Mouse (Mus musculus): Measurements from ENCODE around the gene Blvra.
"Not testable (repeated sequence)": the region's sequence is repeated elsewhere in the genome, so short reads cannot be mapped to it uniquely, and the experiment has no call there.

The Blvra gene

DNA sequence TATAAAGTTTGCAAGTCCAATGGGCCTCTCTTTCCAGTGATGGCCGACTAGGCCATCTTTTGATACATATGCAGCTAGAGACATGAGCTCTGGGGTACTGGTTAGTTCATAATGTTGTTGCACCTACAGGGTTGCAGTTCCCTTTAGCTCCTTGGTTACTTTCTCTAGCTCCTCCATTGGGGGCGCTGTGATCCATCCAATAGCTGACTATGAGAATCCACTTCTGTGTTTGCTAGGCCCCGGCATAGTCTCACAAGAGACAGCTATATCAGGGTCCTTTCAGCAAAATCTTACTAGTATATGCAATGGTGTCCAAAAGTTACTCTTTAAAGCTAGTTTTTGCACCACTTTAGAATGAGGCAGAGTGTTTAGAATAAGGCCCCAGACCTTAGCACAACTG, 64.8 kb downstream of the Blvra start:
- ATAC-seq (ENCODE audit: insufficient number of reproducible peaks, low FRiP score, low TSS enrichment), result not testable (repeated sequence)

DNA sequence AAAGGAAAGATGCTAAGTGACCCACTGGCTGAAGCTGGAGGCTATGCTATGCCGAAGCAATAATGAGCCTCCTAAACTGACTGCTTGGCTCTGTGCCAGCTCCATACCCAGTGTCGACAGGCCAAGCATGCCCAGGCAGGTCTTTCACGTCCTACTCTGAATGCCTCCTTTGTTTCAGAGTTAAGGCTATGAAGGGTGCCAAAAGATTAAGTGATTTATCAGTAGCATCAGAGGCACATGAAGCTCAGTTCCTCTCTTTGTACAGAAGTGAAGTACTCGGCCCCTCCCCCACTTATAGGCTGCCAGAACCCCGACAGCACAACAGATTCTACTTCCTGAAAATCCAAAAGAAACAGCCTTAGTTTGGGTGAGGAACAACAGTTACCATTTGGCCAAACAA, 66.5 kb downstream of the Blvra start:
- no peak for ATAC-seq (ENCODE audit: insufficient number of reproducible peaks, low FRiP score, low TSS enrichment)

GRCm38 (mm10) chr2:127137838-127138420, 67.5 kb downstream of the Blvra start:
- no peak for ATAC-seq (ENCODE audit: insufficient number of reproducible peaks, low FRiP score, low TSS enrichment)

- no peak for ATAC-seq (ENCODE audit: insufficient number of reproducible peaks, low FRiP score, low TSS enrichment)
Measured at GRCm38 (mm10) chr2:127138449-127138848, 68.0 kb downstream of the Blvra start.

DNA sequence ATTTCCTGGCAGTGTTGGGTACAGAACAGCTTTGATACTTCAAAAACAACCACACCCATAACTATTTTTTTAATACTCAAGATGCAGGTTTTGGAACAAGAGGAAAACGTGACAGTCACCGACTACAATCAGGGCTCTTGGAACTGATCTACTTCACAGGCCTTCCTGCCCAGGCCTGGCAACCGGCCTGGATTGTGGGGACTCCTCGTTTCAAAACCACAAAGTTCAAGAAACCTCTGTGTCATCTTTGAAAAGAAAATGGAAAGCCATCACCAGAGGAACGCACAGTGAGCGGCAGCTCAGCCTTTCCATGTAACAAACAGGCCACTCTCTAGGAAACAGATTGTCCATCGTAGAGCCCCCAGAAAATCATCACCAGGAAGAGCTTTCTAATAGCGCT, 68.6 kb downstream of the Blvra start:
- ATAC-seq (ENCODE audit: insufficient number of reproducible peaks, low FRiP score, low TSS enrichment), result no peak

- ATAC-seq (ENCODE audit: insufficient number of reproducible peaks, low FRiP score, low TSS enrichment), result no peak
Measured at GRCm38 (mm10) chr2:127139605-127140004, 69.1 kb downstream of the Blvra start.

GRCm38 (mm10) chr2:127140011-127140410, 69.5 kb downstream of the Blvra start:
- no peak for ATAC-seq (ENCODE audit: insufficient number of reproducible peaks, low FRiP score, low TSS enrichment)

DNA sequence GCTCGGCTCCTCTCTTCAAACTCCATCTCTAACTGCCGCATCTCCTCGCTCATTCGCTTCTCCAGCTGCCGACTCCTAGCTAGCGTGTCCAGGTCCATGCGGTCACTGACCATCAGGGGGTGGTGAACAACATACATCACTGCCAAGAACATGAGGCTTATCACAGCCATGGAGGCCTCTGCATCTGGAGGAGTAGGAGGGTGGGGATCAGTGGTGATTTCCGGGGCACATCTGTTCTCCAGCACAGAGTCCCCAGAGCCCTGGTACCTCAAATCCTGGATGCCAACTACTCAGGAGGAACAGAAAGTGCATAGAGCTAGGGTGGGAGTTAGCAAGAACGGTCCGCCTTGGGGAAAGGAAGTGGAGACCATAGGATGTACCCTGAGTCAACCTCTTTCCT, 71.6 kb downstream of the Blvra start:
- ATAC-seq (ENCODE audit: insufficient number of reproducible peaks, low FRiP score, low TSS enrichment), result no peak

- no peak for ATAC-seq (ENCODE audit: insufficient number of reproducible peaks, low FRiP score, low TSS enrichment)
Measured at GRCm38 (mm10) chr2:127142577-127143157, 72.2 kb downstream of the Blvra start.

DNA sequence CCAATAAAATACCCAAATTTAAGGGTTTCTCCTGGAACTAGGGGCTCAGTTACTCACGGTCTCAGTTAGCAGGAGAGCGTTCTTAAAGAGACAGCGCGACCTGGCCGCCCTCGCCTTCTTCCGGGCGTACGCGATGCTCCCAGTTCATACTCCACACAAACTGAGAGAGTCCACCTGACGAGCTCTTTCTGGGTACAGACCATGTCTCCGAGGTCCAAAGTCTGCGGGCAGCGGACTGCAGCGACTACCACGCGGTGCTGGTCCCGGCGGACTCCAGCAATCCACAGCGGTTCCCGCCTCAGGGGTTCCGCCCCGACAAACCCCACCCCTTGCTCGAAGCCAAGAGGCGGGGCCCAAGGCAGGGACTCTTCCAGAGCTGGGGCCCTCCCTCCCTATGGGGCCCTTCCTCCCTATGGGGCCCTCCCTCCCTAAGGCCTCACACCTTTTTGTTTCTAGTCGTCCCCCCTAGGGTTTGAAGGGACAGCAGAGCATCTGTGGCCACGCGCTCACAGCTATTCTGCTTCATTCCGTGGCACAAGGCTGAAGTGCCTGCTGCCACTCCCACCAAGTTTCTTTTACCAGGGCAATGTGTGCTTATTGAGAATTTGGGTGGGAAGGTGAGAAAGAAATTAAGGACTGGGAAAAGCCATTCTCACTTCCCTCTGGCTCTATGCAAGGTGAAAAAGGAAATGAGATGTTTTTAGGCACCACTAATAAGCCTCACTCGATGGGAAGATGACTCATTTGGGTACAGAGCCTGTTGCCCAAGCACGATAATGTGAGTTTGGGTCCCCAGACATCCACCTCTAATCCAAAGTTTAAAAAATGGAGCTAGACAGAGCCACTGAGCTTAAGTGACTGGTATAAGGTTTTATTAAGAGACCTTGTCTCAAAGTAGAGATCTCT, 72.9 kb downstream of the Blvra start, which contains the start of gene Itpripl1:
Gene Itpripl1, minus strand, starts transcription at position 285 of the 906 bp plus-strand sequence.
- peak; percentile 66 for ATAC-seq (ENCODE audit: insufficient number of reproducible peaks, low FRiP score, low TSS enrichment)

DNA sequence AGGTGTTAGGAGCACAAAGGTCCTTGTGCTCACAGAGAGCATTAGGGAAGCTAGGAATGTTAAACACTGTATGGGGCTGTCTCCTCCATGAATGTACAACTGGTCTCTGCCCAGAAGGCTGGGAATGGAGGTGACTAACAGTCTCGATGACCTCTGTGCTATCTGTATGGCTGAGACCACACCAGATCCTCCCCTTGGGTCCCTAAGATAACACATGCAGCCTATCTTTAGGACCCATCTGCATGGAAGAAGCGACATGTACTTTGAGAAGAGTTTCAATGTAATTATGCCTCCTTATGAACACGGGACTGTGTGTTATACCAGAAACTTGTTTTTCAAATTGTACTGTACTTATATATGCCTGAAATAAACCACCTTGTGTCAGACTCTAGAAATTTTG, 75.2 kb downstream of the Blvra start:
- ATAC-seq (ENCODE audit: insufficient number of reproducible peaks, low FRiP score, low TSS enrichment), result no peak
